Mouse (Mus musculus) megakaryocyte, embryonic 14.5 days (primary cell): ENCODE data around the gene Hoxa13.

Experiments used
- FLI1 ChIP-seq: IDR thresholded peaks from 2 replicates; pipeline ENCODE4 v1.6.1; 2012; ENCODE audit warnings: low read length, inconsistent platforms, mixed read lengths
- GATA1 ChIP-seq: IDR thresholded peaks from 3 replicates; pipeline ENCODE4 v1.6.1; 2012; ENCODE audit warnings: mixed read lengths, low read length, inconsistent platforms, borderline replicate concordance

- TF ChIP-seq GATA1 (no peak), FLI1 (no peak)
Measured at GRCm38 (mm10) chr6:52214271-52214670, 46.4 kb downstream of the Hoxa13 start.
